Mouse (Mus musculus) Patski (cell line): ENCODE results near the gene Sfmbt1. TPM values are rescaled to one million over a fixed set of nuclear protein-coding genes. Genes with fewer than 3 reads are reported as not detected.
A peak's percentile ranks its signal among the peaks of the same experiment; 100 is the strongest.

Source experiments
- ATAC-seq: fragments of 100-300 bp; one replicate; pipeline ENCODE4 v1.8.0; 2021
- CTCF ChIA-PET: fragments of 350-600 bp; sonication (Branson Sonifier 250); formaldehyde crosslinking; loops from one replicate; lab custom pipeline; 2022; ENCODE audit warnings: inconsistent platforms; lab: Charles Lee
- POLR2A ChIA-PET: fragments of 350-600 bp; sonication (Branson Sonifier 250); formaldehyde crosslinking; loops from one replicate; lab custom pipeline; 2022; ENCODE audit warnings: antibody characterized with exemption, inconsistent platforms; lab: Charles Lee
- DNase-seq: peaks from one replicate; pipeline ENCODE4 v3.0.0-alpha.2; 2011; ENCODE audit warnings: low read depth, low spot score
- H3K27me3 ChIP-seq: fragments of 371-371 bp; one replicate; pipeline ENCODE4 v1.5.1; 2021
- CTCF ChIP-seq: fragments of 100-300 bp; IDR thresholded peaks from one replicate; pipeline ENCODE4 v1.5.1; 2021
- in situ Hi-C: fragments of 300-500 bp; cut with MboI; formaldehyde crosslinking; loops from 3 replicates; pipeline ENCODE4 v1.11.1; 2018; ENCODE audit warnings: low pct_unique_long_range_greater_than_20kb, mixed read lengths
- polyA plus RNA-seq: library from polyadenylated mRNA; unstranded; gene quantifications from one replicate; pipeline ENCODE4 v1.2.3, GENCODE M21; 2021

Sfmbt1 gene
- polyA plus RNA-seq, 1 experiment from 2014 or later = 14.8 TPM

DNA sequence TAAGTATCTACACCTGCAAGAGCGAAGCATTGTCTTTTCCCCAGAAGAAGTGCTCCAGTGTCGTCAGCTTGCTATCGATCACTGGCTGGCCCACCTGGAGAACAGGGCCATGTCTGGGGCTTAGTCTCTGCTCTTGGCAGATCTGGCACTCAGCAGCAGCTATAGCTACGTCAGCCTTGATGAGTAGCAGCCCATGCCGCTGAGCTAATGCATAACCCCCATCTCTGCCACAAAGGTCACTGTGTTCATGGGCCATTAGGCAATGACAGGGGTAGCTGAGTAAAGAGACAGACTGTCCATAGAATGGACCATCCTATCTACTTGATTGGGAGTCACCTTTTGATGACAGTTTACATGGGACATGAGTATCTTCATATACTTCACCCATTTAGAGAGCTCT, 135.9 kb downstream of the Sfmbt1 start:
- no peak for DNase-seq
- no peak for TF ChIP-seq CTCF
- CTCF ChIA-PET = no interaction called here

DNA sequence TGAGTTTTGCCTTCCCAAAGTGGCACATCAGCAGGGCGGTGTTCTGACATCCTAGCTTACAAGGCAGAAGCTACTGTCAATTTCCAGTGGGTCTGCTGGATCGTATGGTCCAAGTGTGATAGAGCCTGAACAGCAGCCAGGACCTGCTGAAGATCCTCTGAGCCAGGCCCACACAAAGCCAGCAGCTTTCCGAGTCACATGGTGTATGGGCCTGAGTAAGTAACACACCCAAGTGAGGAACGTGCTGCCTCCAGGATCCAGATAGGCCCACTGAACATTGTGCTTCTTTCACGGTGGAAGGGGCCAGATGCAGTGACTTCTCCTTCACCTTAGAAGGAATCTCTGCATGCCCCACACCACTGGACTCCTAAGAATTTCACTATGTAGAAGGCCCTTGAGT, 137.7 kb downstream of the Sfmbt1 start:
- no peak for DNase-seq
- ChIA-PET POLR2A (no interaction called here), CTCF (interaction anchor here (1.9 kb wide), 1 partner anchor 15 kb away, joined by 6 read pairs; no protein-coding TSS in a partner anchor)
- H3K27me3 ChIP-seq = no peaks in the 10 kb centered on the region
- no peak for ATAC-seq
- TF ChIP-seq CTCF = no peak
- in situ Hi-C loops = no loop called here

More for the DNA sequence above, 135.9 kb downstream of the Sfmbt1 start:
- in situ Hi-C loops = no loop called here
- no peaks in the 10 kb centered on the region for H3K27me3 ChIP-seq
- no peak for ATAC-seq
- POLR2A ChIA-PET = no interaction called here

DNA sequence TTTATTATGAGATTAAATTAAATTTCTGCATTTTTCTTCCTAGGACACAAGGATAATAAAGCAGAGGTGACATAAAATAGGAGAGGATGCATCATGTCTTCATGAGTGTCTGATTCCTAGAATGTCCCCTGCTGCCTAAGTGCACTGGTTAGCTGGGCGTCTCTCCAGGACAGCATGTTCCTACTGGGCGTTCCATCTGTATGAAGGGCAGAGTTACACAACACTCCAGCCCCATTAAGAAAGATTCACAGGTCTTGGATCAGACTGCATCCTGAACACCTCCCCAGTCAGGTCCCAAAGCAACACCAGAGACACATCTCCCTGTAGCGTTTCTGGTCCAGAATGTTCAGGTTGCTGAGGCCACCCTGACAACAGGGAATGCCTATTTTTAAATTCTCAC, 140.7 kb downstream of the Sfmbt1 start:
- ATAC-seq = no peak
- no peaks in the 10 kb centered on the region for H3K27me3 ChIP-seq
- POLR2A ChIA-PET = no interaction called here
- CTCF ChIA-PET = interaction anchor here (1.0 kb wide), 1 partner anchor 12 kb away, joined by 3 read pairs; no protein-coding TSS in a partner anchor
- in situ Hi-C loops = no loop called here
- TF ChIP-seq CTCF = no peak
- DNase-seq = no peak

DNA sequence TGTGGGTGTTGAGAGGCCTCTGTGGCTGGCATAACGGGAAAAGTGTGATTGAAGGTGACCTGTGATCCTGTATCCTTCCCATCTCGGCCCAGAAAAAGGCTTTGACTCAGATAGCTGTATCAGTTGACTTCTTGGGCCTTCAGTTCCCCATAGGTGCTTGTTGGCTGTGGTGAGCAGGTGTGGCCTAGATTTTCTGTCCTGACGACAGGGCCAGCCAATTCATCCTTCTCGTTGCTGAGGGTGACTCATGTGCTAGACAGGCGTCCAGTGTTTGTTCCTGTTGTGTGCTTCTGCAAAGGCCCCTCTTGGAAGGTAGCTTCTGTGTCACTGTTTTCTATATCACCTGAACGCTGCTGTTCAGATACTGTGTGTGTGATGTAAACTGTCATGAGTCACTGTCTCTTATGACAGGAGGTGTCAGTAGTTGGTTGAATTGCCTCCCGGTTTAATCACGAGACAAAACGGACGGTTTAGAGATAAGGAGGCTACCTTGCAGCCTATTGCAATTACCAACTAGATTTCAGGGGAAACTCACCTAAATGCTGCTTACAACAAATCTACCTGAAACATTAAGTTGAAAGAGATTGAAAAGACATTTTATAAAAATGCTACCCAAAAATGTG, 142.3 kb downstream of the Sfmbt1 start:
- no peak for TF ChIP-seq CTCF
- POLR2A ChIA-PET = no interaction called here
- no peak for DNase-seq
- no peak for ATAC-seq
- no peaks in the 10 kb centered on the region for H3K27me3 ChIP-seq
- CTCF ChIA-PET = interaction anchor here (1.0 to 1.7 kb wide), 4 partner anchors 10 to 86 kb away, joined by 3 to 11 read pairs (median 6); partner anchors contain the start of gene Itih1
- in situ Hi-C loops = no loop called here

DNA sequence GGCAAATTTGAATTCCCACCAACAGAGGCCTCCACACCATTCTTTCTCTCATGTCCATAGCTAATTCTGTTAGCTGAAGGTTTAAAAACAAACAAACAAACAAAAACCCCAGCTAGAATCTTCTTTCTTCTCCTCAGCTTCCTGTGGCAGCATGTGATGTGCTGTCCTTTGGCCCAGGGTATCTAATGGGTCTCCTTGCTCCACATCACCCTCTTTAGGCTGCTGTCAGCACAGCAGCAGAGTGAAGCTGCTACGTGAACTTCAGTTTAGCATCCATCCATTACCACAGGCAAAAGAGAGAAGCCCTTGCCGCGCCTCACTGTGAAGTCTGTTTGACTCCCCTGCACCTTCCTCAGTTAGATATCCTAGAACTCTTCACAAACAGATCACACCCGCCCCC, 143.3 kb downstream of the Sfmbt1 start:
- ChIA-PET CTCF (interaction anchor here (1.0 to 1.7 kb wide), 4 partner anchors 9 to 85 kb away, joined by 3 to 11 read pairs (median 6); partner anchors contain the start of gene Itih1), POLR2A (no interaction called here)
- in situ Hi-C loops = no loop called here
- H3K27me3 ChIP-seq = no peaks in the 10 kb centered on the region
- ATAC-seq (no peak), DNase-seq (no peak)
- TF ChIP-seq CTCF = peak; percentile 45

DNA sequence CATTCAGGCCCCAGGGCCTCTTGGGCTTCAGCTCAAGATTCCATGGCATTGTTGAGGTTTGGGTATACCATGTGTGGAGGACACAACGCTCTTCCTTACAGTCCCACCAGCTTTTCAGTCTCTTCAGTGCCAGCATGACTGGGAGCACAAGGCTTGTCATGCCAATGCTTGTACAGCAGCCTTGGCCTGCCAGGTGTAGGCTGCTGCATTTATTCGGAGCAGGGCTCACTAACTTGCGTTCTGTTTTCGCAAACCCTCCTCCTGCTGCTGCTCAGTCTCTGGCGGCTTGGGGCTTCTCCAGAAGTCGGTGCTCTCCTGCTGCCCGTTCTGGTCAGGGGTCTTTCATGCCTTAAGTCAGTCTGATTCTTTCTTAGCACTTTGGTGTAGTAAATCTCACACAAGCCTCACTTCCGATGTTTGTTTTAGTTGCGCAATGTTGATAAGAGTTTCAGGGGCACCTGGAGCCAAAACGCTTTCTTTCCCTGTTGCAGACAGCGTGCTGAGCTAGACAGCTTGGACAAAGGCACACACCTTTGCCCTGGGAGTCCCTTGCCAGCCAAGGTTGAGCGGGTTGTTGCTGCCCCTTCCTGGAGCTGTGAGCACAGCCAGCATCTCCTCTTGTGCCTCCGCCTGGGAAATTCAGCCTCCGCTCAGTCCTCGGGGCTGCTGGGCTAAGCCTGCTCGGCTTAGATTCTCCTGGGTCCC, 146.9 kb downstream of the Sfmbt1 start:
- TF ChIP-seq CTCF = no peak
- DNase-seq (no peak), ATAC-seq (no peak)
- in situ Hi-C loops = no loop called here
- CTCF ChIA-PET = interaction anchor here (1.0 kb wide), 1 partner anchor 17 kb away, joined by 3 read pairs; no protein-coding TSS in a partner anchor
- POLR2A ChIA-PET = interaction anchor here (1.3 kb wide), 1 partner anchor 82 kb away, joined by 3 read pairs; no protein-coding TSS in a partner anchor
- H3K27me3 ChIP-seq = no peaks in the 10 kb centered on the region

DNA sequence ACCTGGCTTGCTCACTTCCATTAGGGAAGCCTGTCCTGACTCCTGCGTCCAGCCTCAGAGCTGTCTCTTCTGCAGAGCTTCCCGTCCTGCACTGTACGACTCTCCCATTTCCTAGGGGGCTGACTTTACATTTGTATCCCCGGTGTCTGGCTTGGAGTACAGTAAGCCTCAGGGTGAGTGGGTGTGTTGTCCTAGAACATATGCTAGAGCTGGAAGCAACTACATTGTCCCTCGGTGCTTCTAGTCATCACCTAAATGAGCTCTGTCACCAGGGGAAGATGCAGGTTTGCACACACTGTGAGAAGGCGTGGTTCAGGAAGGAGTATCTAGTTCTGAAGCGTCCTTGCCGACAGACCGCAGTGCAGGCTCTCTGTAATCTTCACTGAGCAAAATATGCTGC, 147.7 kb downstream of the Sfmbt1 start:
- no peak for ATAC-seq
- ChIA-PET CTCF (interaction anchor here (0.9 to 1.0 kb wide), 2 partner anchors 18 to 82 kb away, joined by 3 read pairs; no protein-coding TSS in a partner anchor), POLR2A (interaction anchor here (1.3 kb wide), 1 partner anchor 81 kb away, joined by 3 read pairs; no protein-coding TSS in a partner anchor)
- in situ Hi-C loops = no loop called here
- no peaks in the 10 kb centered on the region for H3K27me3 ChIP-seq
- DNase-seq = no peak
- TF ChIP-seq CTCF = no peak

DNA sequence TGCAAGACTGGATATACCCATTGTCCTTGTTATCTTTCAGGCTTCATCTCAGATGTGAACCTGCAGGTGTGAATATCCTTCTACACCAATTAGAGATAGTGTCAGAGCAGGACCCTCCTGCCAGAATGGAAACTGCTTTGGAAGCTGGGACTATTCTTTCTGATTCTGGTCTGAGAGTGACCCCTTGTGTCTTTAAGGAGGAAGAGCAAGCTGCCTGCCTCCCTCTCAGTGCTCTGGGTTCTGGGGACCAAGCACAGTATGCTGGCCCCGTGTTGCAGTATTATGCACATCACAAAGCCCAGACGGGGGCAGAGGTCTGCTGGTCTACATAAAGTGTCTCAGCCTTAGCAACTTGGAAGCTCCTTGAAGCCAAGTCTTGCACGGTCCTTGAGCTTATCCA, 150.7 kb downstream of the Sfmbt1 start:
- no peak for ATAC-seq
- TF ChIP-seq CTCF = no peak

DNA sequence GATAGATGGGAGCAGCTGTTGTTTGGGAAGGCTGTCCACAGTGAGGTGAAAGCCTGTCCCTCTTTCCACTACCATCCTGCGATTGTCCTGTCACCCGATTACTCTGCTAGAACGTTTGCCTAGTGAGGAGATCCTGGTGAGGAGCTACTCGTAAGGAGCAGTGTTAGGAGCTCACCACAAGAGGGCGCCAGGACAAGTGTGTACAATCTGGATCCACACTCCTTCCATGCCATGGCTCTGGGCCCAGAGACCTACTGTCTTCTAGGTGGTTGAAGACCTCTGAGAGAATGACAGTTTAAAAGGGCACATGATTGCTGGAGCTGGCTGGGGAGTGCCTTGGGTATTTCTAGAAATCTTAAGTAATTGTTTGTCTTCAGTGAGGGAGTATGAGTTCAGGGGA, 152.4 kb downstream of the Sfmbt1 start:
- in situ Hi-C loops = loop anchor here (5.0 kb wide), 1 partner anchor 75 kb away; the partner anchor contains the start of gene Itih1
- ChIA-PET CTCF (interaction anchor here (0.8 to 3.6 kb wide), 22 partner anchors 8 to 167 kb away, joined by 3 to 48 read pairs (median 5); partner anchors contain the start of genes Itih1, Itih3, Mustn1 and Nek4), POLR2A (interaction anchor here (0.6 kb wide), 1 partner anchor 69 kb away, joined by 3 read pairs; no protein-coding TSS in a partner anchor)
- peak; percentile 27 for ATAC-seq
- no peak for TF ChIP-seq CTCF
- no peaks in the 10 kb centered on the region for H3K27me3 ChIP-seq
- DNase-seq = no peak

More for the DNA sequence above, 150.7 kb downstream of the Sfmbt1 start:
- CTCF ChIA-PET = interaction anchor here (0.9 to 3.6 kb wide), 9 partner anchors 10 to 85 kb away, joined by 3 to 48 read pairs (median 4); partner anchors contain the start of genes Itih1, Itih3 and Mustn1
- POLR2A ChIA-PET = no interaction called here
- no peaks in the 10 kb centered on the region for H3K27me3 ChIP-seq
- DNase-seq = no peak
- in situ Hi-C loops = loop anchor here (5.0 kb wide), 1 partner anchor 77 kb away; the partner anchor contains the start of gene Itih1

DNA sequence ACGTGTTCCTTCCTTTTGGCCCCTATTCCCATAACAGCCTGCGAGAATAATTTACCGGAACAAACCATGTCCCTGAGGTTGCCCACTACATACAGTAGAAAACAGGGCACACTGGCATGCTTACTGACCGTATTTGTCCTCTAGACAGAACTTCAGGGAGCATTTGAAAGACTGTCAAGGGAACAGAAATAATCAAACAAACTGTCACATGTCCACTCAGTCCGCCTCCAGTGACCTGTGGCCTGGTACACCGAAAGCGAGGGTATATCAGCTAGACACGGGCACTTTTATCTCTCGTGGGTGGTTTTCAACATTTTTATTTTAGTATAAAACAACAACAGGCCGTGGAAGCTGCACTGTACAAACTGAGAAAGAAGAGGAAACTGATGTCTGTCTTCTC, 154.2 kb downstream of the Sfmbt1 start:
- in situ Hi-C loops = loop anchor here (5.0 kb wide), 1 partner anchor 73 kb away; the partner anchor contains the start of gene Itih1
- H3K27me3 ChIP-seq = no peaks in the 10 kb centered on the region
- ATAC-seq (no peak), DNase-seq (no peak)
- ChIA-PET POLR2A (no interaction called here), CTCF (no interaction called here)
- TF ChIP-seq CTCF = no peak
